ENCODE assay signal across 8 mouse cellular contexts in the genomic region with DNA sequence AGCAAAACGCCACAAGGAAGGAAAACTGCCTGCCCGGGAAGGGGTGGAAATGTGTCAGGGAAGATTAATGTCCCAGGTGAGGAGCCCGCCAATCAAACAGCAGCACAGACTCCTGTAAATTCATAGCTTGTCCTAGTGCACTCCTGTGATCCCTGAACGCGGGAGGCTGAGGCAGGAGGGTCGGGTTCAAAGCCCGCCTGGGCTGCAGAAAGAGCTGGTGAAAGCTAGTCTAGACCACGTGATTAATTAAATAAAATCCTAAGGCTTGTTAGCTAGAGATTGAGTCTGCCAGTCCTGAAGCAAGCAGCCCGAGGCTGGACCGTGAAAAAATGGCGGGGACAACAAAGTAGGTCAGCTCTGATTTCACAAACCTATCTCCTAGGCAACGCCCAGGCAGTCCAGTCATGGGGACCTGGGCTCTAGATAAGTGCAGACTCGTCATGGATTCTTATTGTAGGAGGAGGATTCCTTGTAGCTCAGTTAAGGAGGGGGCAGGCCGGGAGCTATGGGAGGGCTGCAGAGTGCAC. TPM values are rescaled to one million over a fixed set of nuclear protein-coding genes. Genes with fewer than 3 reads are reported as not detected.
A peak's percentile ranks its signal among the peaks of the same experiment; 100 is the strongest.
DNase-seq lines count a peak whose midpoint lies in the region; ATAC-seq and TF ChIP-seq lines count a peak whose summit lies in the region.

No protein-coding gene starts in this region.

- peak overlapping the region; percentile 15; the same call in 1 of the 2 replicates for H3K4me3 ChIP-seq in layer of hippocampus, adult 2 months
- peak overlapping the region; percentile 41 for H3K4me3 ChIP-seq in heart, embryonic 13.5 days
- peak overlapping the region; percentile 9; the same call in 1 of the 2 replicates for H3K4me3 ChIP-seq in midbrain, embryonic 15.5 days

- H3K4me2 ChIP-seq in heart, embryonic 13.5 days: peak overlapping the region; percentile 70
- peak overlapping the region; percentile 38 for H3K4me2 ChIP-seq in midbrain, embryonic 15.5 days

- no peak for TF ChIP-seq CTCF in layer of hippocampus, adult 2 months (conservative IDR thresholded peaks at IDR 0.05)

- H3K9ac ChIP-seq in heart, embryonic 13.5 days: peak overlapping the region; percentile 70
- H3K9ac ChIP-seq in midbrain, embryonic 15.5 days: no peak overlapping the region

- no peaks in the 10 kb centered on the region for H3K36me3 ChIP-seq in heart, embryonic 13.5 days
- no peaks in the 10 kb centered on the region for H3K36me3 ChIP-seq in midbrain, embryonic 15.5 days (replicated peaks)

- H3K27me3 ChIP-seq in heart, embryonic 13.5 days (replicated peaks): no peaks in the 10 kb centered on the region
- no peaks in the 10 kb centered on the region for H3K27me3 ChIP-seq in midbrain, embryonic 15.5 days (replicated peaks)

- no peak for DNase-seq in layer of hippocampus, adult 2 months (ENCODE audit: low spot score in 2 of 2)
- DNase-seq in layer of hippocampus, postnatal 10 days (ENCODE audit: low spot score in 2 of 2): no peak
- DNase-seq in brain, adult 2 months (ENCODE audit: low read depth, low spot score): peak; percentile 74
- peak; percentile 18 to 42 for DNase-seq in left cerebral cortex, adult 9 months (ENCODE audit: low spot score in 2 of 2)
- no peak for DNase-seq in layer of hippocampus, adult 18-20 months (ENCODE audit: low spot score in 2 of 2)

- H3K4me1 ChIP-seq in heart, embryonic 13.5 days: peaks cover 49% of the 10 kb centered on the region
- peaks cover 12% of the 10 kb centered on the region for H3K4me1 ChIP-seq in midbrain, embryonic 15.5 days

- no peak overlapping the region for H3K27ac ChIP-seq in layer of hippocampus, adult 2 months
- H3K27ac ChIP-seq in heart, embryonic 13.5 days (replicated peaks): peak overlapping the region; percentile 78
- no peak overlapping the region for H3K27ac ChIP-seq in midbrain, embryonic 15.5 days

- no peak for ATAC-seq in heart, embryonic 13.5 days (ENCODE audit: extremely low read depth, insufficient number of reproducible peaks, low FRiP score, low TSS enrichment)
- ATAC-seq in midbrain, embryonic 15.5 days (replicated peaks): peak; percentile 76
- no peak for ATAC-seq in cerebellum, adult (ENCODE audit: insufficient number of reproducible peaks, low FRiP score, low TSS enrichment)

- no peaks in the 10 kb centered on the region for H3K9me3 ChIP-seq in heart, embryonic 13.5 days
- no peaks in the 10 kb centered on the region for H3K9me3 ChIP-seq in midbrain, embryonic 15.5 days

- WGBS in heart, embryonic 13.5 days: 26% methylated on average over 14 of the region's 14 CpGs
- WGBS in midbrain, embryonic 15.5 days: 40% methylated on average over 14 of the region's 14 CpGs

RNA-seq across cellular contexts. Expression of a gene that starts 38.9 kb away (rescaled TPM):
- 1 to 10 TPM; 2.0 to 2.2 TPM for total RNA-seq in layer of hippocampus, adult 2 months (2021)
- 1 to 10 TPM in 1 of 2 experiments, under 1 TPM in 1; 0.87 to 1.0 TPM for total RNA-seq in layer of hippocampus, postnatal 10 days (2021)
- polyA plus RNA-seq in heart, embryonic 13.5 days (2015; fragmentation: Nextera tagmentation; extraction: Ambion mirVana): 0.08 TPM in 1 of 2 replicates, not detected in the other
- 0.04 TPM in 2 replicates for polyA plus RNA-seq in midbrain, embryonic 15.5 days (2015; fragmentation: Nextera tagmentation; extraction: Ambion mirVana)
- 1 to 10 TPM; 2.8 to 3.8 TPM for total RNA-seq in layer of hippocampus, adult 18-20 months (2021)

Comparison
In these comparisons a context has a peak if more than half of its experiments do, and no peak if none do; other contexts are left out.
1. DNase-seq: peak in brain, adult 2 months (single experiment) and left cerebral cortex, adult 9 months (2 of 2); none in layer of hippocampus, adult 2 months (0 of 2), layer of hippocampus, postnatal 10 days (0 of 2) and layer of hippocampus, adult 18-20 months (0 of 2).
2. Peak in every context shown above with its lines, with median percentiles within 50 percentile points of each other: H3K4me3 ChIP-seq.